Mouse (Mus musculus) adrenal gland, postnatal 4 days (tissue): ENCODE data around the gene Prl4a1. TPM values are rescaled to one million over a fixed set of nuclear protein-coding genes. Genes with fewer than 3 reads are reported as not detected.
"Not testable (repeated sequence)": the region's sequence is repeated elsewhere in the genome, so short reads cannot be mapped to it uniquely, and the experiment has no call there.

Experiments used
- DNase-seq, 2 experiments: peaks; one replicate each; pipeline ENCODE4 v3.0.0; 2021 to 2022; ENCODE audit warnings: low spot score in 2 of 2, mixed read lengths in 2 of 2
- long read RNA-seq, 2 experiments: library from polyadenylated mRNA; stranded (forward); transcript quantifications; one replicate each; pipeline ENCODE4 v2.0.0; 2021
- total RNA-seq, 2 experiments: library from RNA; stranded (reverse); gene quantifications; 2 replicates each; pipeline ENCODE4 v1.2.3; 2021

Gene Prl4a1
- not detected for total RNA-seq
- long read RNA-seq, experiment 1, result 0 reads
- long read RNA-seq, experiment 2, result 0 reads

DNA sequence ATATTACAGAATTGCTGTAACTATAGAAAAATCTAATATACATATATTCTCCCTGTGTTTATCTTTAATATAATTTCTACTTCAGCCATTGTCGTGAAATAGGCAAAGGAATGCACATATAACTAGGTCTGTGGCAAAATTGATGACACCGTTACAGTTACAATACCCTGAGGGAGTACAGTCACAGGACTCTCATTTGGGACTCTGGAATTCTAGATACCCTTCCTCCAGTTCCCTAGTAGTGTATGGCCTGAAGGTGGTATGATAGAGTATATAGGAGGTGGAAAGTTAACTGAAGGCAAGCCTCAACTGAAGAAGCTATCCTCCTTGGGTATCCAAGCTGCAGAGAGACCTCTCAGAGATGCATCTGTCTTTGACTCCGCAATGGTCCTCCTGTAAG, at the start of gene Prl4a1:
TSS of gene Prl4a1 (plus strand) at position 301 of the 400 bp plus-strand sequence.
- DNase-seq, result no peak

DNA sequence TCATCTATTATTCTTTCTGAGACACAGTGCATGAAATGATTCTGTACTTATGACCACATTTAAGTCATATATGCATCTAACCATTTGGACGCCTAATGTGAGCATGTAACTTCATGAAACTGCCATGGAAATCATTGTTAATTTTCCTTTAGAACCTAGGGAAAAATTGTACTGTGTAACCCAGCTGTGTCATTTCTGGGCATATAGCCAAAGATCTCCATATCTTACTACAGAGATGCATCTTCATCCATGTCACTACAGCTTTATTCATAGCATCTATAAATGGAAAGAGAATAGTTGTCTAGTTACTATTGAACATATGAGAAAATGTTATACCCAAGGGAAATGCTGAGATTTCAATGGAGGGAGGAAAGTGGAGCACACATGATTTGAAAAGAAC, 43.1 kb upstream of the Prl4a1 start:
- DNase-seq, result no peak

DNA sequence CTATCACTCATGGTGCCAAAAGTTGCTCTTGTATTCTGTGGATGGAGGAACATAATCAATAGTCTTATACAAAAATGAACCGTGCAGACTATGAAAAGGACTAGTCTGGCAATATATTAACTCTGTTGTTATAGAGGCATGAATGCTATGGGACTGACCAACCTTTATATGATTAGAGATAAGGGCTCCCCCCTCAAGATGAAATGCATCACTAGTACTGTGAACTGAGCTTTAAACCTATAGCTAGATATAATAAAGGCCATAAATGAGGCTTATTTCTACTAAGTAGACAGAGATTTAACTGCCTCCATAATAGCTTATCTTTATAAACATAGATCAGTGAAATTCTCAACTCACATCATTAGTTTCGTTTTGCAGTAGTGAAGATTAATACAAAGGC, 41.7 kb upstream of the Prl4a1 start:
- DNase-seq, result not testable (repeated sequence)

DNA sequence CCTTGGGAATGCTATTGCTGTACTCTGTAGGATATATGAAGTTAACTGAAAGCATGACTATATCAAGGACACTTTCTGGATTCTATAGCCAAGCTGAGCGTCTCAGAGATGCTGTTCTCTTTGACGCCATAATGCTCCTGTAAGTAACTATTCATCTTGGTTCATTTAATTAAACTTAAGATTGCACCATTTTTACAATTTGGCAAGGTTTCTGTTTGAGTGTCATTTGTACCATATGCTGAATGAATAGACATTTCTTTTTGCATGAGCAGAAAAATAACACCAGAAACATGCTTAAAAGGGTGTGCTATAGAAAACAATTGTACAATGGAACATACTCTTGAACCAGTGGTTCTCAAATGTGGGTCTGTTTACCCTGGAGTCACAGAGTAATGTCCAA, 38.4 kb upstream of the Prl4a1 start:
- no peak for DNase-seq

DNA sequence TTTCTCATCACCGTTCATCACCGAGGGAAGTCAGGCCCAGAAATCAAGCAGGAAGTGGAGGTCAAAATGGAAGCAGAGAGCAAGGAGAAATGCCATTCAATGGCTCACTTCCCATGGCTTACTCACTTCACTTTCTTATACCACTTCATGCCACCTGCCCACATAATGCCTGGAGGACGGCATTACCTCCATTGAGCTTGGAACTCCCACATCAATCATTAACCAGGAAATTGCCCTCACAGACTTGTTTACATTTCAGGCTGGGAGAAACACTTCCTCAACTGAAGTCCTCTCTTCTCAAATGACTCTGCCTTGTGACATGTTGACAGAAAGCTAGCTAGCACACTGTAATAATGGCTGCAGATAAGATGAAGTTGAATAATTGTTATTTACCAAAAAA, 19.5 kb upstream of the Prl4a1 start:
- DNase-seq, result not testable (repeated sequence)

DNA sequence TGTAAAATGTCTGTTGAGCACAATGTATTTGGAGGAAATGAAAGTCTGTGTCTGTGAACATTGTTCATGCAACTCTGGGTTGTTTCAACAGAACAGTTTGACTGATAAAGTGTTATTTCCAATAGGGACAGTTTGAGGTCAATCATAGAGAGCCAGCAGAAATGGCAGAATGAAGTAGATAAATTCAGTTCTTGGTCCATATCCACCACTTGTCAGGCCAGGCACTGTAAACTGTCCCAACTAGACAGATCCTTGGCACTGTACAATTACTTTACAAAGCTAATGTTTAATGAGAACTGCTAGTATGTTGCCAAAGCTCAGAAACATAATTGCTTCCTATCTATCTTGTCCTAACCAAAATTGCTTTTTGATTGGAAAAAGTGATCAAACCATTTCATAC, 13.3 kb downstream of the Prl4a1 start:
- no peak for DNase-seq

DNA sequence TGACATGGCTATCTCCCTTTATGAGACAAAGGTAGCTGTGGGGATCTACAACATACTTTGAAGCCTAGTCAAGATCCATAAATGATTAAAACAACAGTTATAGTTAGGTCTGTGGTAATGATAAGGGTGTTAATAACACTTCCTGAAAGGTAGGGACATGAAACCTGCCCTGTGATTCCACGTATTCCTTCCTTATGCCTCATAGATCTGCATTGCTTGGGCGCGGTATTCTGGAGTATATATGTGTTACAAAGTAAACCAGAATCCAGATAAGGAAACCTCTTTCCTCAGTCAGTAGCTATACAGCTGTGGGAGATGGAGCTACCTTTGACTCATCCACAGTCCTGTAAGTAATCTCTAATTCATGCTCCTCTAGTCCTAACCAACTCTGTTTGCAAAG, 53.3 kb downstream of the Prl4a1 start:
- no peak for DNase-seq

Other genes with a start within 250 kb of the Prl4a1 start
- gene Prl7c1, start 235.4 kb upstream of the Prl4a1 start, total RNA-seq, result not detected
- gene Prl2a1, start 214.6 kb upstream of the Prl4a1 start, total RNA-seq, result not detected
- not detected for gene Prl2c1, start 166.9 kb upstream of the Prl4a1 start, total RNA-seq
- gene Prl5a1, start 126.3 kb downstream of the Prl4a1 start, total RNA-seq, result not detected
- 100 to 1,000 TPM; 208 to 209 TPM for gene Gm11361, start 241.3 kb downstream of the Prl4a1 start, total RNA-seq